Mouse (Mus musculus) limb, embryonic 14.5 days (tissue): Measurements from ENCODE around the gene Dnah2. TPM values are rescaled to one million over a fixed set of nuclear protein-coding genes. Genes with fewer than 3 reads are reported as not detected.

Experiments used
- ATAC-seq: fragments of 200-750 bp; cut with Nextera tagmentation; 2 replicates; pipeline ENCODE4 v1.8.0; 2017; ENCODE audit warnings: low read depth, moderate number of reproducible peaks, moderate TSS enrichment; ENCODE audit not compliant: low FRiP score
- DNase-seq: peaks from one replicate; pipeline ENCODE4 v3.0.0-alpha.2; 2015; ENCODE audit warnings: low spot score
- H3K27ac ChIP-seq: fragments of 300-500 bp; sonication (generic); replicated peaks from 2 replicates; pipeline ENCODE4 v1.5.1; 2014; ENCODE audit warnings: low read depth, mild to moderate bottlenecking, low read length, moderate library complexity, mixed read lengths
- H3K27me3 ChIP-seq: fragments of 300-500 bp; sonication (generic); 2 replicates; pipeline ENCODE4 v1.6.1; 2014; ENCODE audit warnings: low read length, mixed read lengths; ENCODE audit not compliant: control insufficient read depth, insufficient read depth
- H3K36me3 ChIP-seq: fragments of 300-500 bp; sonication (generic); 2 replicates; pipeline ENCODE4 v1.6.1; 2014; ENCODE audit warnings: mild to moderate bottlenecking, low read length, moderate library complexity, mixed read lengths; ENCODE audit not compliant: control insufficient read depth, insufficient read depth
- H3K4me1 ChIP-seq: fragments of 300-500 bp; sonication (generic); 2 replicates; pipeline ENCODE4 v1.6.1; 2014; ENCODE audit warnings: antibody characterized with exemption, low read length, mixed read lengths; ENCODE audit not compliant: control insufficient read depth, insufficient read depth
- H3K4me2 ChIP-seq: fragments of 300-500 bp; sonication (generic); replicated peaks from 2 replicates; pipeline ENCODE4 v1.6.1; 2014; ENCODE audit warnings: low read depth, mild to moderate bottlenecking, low read length, moderate library complexity; ENCODE audit not compliant: severe bottlenecking
- H3K4me3 ChIP-seq: fragments of 300-500 bp; sonication (generic); replicated peaks from 2 replicates; pipeline ENCODE4 v1.5.1; 2014; ENCODE audit warnings: low read length
- H3K9ac ChIP-seq: fragments of 300-500 bp; sonication (generic); 2 replicates; pipeline ENCODE4 v1.6.1; 2014; ENCODE audit warnings: mild to moderate bottlenecking, low read depth, low read length, moderate library complexity; ENCODE audit not compliant: severe bottlenecking
- H3K9me3 ChIP-seq: fragments of 300-500 bp; sonication (generic); 2 replicates; pipeline ENCODE4 v1.6.1; 2016; ENCODE audit warnings: low read length; ENCODE audit not compliant: control insufficient read depth
- POLR2A ChIP-seq: fragments of 200-500 bp; IDR thresholded peaks from 2 replicates; pipeline ENCODE4 v1.8.0; 2012; ENCODE audit warnings: inconsistent platforms, mild to moderate bottlenecking, moderate library complexity, borderline replicate concordance; ENCODE audit not compliant: insufficient read depth, insufficient read length; ENCODE audit errors: extremely low read depth
- WGBS: fragments of 180-500 bp; shearing (Covaris S2); extraction: QIAGEN DNeasy Blood & Tissue Kit; methylation state at CpG from one replicate; pipeline ENCODE4 v1.1.7; 2014; 5-methylcytosine and 5-hydroxymethylcytosine counted together
- microRNA-seq: library from miRNA; unstranded; fragments of <30 nt; microRNA quantifications from one replicate; pipeline ENCODE4, GENCODE M21; 2016
- polyA plus RNA-seq, 2 experiments: library from polyadenylated mRNA; depleted of rRNA in 1 of 2; stranded (reverse) in 1 of 2; unstranded in 1 of 2; fragments of >200 nt; fragmentation: Nextera tagmentation in 1 of 2; extraction: Ambion mirVana in 1 of 2; gene quantifications; 2 replicates each; pipeline versions ENCODE4 v1.2.1 to v1.2.3; 2012 to 2014

The Dnah2 gene
- polyA plus RNA-seq, 2 experiments, result 4.2 to 4.7 TPM

DNA sequence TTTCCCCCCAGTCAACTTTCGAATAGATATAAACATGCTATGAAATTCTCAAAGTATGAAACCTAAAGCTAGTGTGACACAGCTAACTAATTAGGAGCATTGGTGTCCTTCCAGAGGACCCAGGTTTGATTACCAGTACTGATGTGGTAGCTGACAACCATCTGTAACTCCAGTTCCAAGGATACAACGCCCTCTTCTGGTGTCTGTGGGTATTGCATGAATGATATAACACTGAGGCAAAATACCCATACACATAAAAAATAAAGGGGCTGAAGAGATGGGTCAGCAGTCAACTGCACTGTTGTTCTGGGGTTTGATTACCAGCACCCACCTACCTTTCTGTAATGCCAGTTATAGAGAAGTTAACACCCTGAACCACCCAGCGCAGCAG, 176.1 kb downstream of the Dnah2 start:
- no peak for TF ChIP-seq POLR2A

DNA sequence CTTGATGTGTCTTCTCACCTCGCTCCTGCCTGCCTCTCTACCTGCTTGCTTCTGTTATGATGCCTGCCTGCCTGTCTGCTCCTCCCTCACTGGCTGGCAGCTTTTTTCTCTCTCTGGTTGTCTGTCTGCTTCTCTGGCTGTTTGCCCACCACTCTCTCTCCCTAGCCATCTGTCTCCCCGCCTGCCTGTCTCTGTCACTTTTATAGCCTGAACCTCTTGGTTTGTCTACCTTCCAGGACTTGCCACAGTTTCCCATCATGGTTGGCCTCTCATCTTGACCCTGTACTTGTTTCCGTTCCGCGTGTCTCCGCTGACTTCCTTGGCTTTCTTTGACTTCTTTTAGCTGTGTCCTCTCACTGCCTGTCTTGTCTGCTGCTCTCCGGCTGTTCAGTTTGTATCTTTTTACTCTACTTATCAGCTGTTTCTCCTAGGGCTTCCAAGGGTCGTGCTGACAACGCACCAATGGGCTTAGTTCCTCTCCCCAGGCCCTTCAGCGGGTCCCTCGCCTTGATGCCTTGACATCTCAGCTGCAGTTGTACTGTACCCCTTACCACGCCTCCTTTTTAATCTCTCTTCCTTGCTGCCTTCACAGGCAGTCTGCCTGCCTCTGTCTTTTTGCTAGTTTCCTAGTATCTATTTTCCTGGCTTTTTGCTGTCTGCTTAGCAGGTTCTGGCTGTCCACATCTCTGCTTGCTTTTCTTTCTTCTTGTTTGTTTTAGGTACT, 176.7 kb downstream of the Dnah2 start:
- DNase-seq (no peak), ATAC-seq (no peak)
- Histone ChIP-seq H3K4me1 (peaks cover 21% of the 10 kb centered on the region), H3K4me3 (no peak overlapping the region), H3K4me2 (no peak overlapping the region), H3K27ac (0 out of 2 replicates have a peak overlapping the region, but pooled peaks have one; percentile 43), H3K9ac (no peak overlapping the region), H3K27me3 (no peaks in the 10 kb centered on the region), H3K9me3 (no peaks in the 10 kb centered on the region), H3K36me3 (peaks cover 26% of the 10 kb centered on the region)
- 61% methylated on average over 12 of the region's 12 CpGs for WGBS
- no peak for TF ChIP-seq POLR2A

More for the DNA sequence above, 176.1 kb downstream of the Dnah2 start:
- peaks cover 31% of the 10 kb centered on the region for H3K36me3 ChIP-seq
- ATAC-seq (no peak), DNase-seq (no peak)
- H3K9ac ChIP-seq, result no peak overlapping the region
- H3K27ac ChIP-seq, result 0 out of 2 replicates have a peak overlapping the region, but pooled peaks have one; percentile 38
- H3K4me3 ChIP-seq, result no peak overlapping the region
- 65% methylated on average over 3 of the region's 3 CpGs for WGBS
- H3K4me1 ChIP-seq, result peaks cover 21% of the 10 kb centered on the region
- H3K9me3 ChIP-seq, result no peaks in the 10 kb centered on the region
- no peaks in the 10 kb centered on the region for H3K27me3 ChIP-seq
- H3K4me2 ChIP-seq, result no peak overlapping the region

DNA sequence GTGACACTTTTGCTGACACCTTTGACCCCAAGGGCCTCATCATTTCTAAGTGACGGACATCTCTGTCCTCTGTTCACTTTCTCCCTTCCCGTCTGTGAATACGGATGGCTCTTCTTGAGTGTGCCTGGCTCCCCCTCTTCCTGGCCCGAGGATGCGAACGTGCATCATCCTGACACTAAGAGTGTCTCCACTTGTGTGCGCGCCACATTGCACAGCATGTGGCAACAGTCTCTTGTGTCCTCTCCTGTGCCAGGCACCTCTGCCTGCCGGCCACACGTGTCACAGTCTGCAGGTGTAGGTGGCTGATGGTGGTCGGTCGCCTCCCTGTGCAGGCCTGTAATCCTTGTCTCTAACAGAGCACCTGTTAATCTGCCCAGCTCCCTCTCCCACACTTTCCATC, 177.3 kb downstream of the Dnah2 start:
- no peaks in the 10 kb centered on the region for H3K27me3 ChIP-seq
- no peaks in the 10 kb centered on the region for H3K9me3 ChIP-seq
- H3K4me3 ChIP-seq, result no peak overlapping the region
- ATAC-seq (no peak), DNase-seq (no peak)
- WGBS, result 55% methylated on average over 12 of the region's 12 CpGs
- no peak overlapping the region for H3K4me2 ChIP-seq
- peaks cover 21% of the 10 kb centered on the region for H3K4me1 ChIP-seq
- no peak overlapping the region for H3K9ac ChIP-seq
- H3K36me3 ChIP-seq, result peaks cover 23% of the 10 kb centered on the region
- 0 out of 2 replicates have a peak overlapping the region, but pooled peaks have one; percentile 70 for H3K27ac ChIP-seq
- TF ChIP-seq POLR2A, result no peak

DNA sequence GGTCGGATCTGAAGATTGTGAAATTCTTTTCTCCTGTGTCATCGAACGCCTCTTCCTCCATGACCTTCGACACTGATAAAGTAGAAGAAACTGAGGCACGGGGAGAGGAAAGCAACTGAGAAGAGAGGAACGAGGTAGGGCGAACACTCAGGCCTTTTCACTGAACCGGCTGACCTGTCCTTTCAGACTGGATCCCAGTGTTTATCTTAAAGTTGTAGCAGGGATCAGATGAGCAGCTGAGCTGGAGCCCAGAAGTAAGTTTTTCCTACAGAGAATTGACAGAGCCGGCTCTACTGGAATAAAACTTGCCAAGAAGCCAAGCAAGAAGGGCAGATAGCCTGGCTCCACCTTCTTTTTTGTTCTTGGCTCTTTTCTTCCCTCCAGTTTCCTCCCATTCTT, 178.1 kb downstream of the Dnah2 start:
- H3K4me1 ChIP-seq, result peaks cover 25% of the 10 kb centered on the region
- ATAC-seq (no peak), DNase-seq (peak; percentile 6)
- H3K4me3 ChIP-seq, result 0 out of 2 replicates have a peak overlapping the region, but pooled peaks have one; percentile 2
- H3K9me3 ChIP-seq, result no peaks in the 10 kb centered on the region
- TF ChIP-seq POLR2A, result no peak
- 0 out of 2 replicates have a peak overlapping the region, but pooled peaks have one; percentile 21 for H3K9ac ChIP-seq
- 29% methylated on average over 9 of the region's 9 CpGs for WGBS
- peak overlapping the region; percentile 70 for H3K27ac ChIP-seq
- H3K36me3 ChIP-seq, result peaks cover 23% of the 10 kb centered on the region
- H3K27me3 ChIP-seq, result no peaks in the 10 kb centered on the region
- H3K4me2 ChIP-seq, result peak overlapping the region; percentile 30

Small RNA genes lying within 50 kb of the gene (microRNA-seq; reads per million reads assigned to microRNA genes)
- gene Gm27493, result not detected

Other genes with a start within 250 kb of the Dnah2 start
- 40.0 and 44.0 TPM in 2 replicates for gene Cntrob, start 225.3 kb downstream of the Dnah2 start, polyA plus RNA-seq (2012; rRNA removed)
- 14.6 and 15.7 TPM in 2 replicates for gene Cntrob, start 225.3 kb downstream of the Dnah2 start, polyA plus RNA-seq (2014; fragmentation: Nextera tagmentation; extraction: Ambion mirVana)
- 92.7 and 93.7 TPM in 2 replicates for gene Trappc1, start 225.1 kb downstream of the Dnah2 start, polyA plus RNA-seq (2012; rRNA removed)
- 138 and 144 TPM in 2 replicates for gene Trappc1, start 225.1 kb downstream of the Dnah2 start, polyA plus RNA-seq (2014; fragmentation: Nextera tagmentation; extraction: Ambion mirVana)
- 4.0 and 4.1 TPM in 2 replicates for gene Kcnab3, start 222.9 kb downstream of the Dnah2 start, polyA plus RNA-seq (2012; rRNA removed)
- gene Kcnab3, start 222.9 kb downstream of the Dnah2 start, polyA plus RNA-seq (2014; fragmentation: Nextera tagmentation; extraction: Ambion mirVana), result 2.0 and 2.2 TPM in 2 replicates
- gene Rnf227, start 208.6 kb downstream of the Dnah2 start, polyA plus RNA-seq (2012; rRNA removed), result 10.5 and 12.2 TPM in 2 replicates
- gene Rnf227, start 208.6 kb downstream of the Dnah2 start, polyA plus RNA-seq (2014; fragmentation: Nextera tagmentation; extraction: Ambion mirVana), result 13.6 and 17.8 TPM in 2 replicates
- 425 and 497 TPM in 2 replicates for gene Chd3, start 179.7 kb downstream of the Dnah2 start, polyA plus RNA-seq (2012; rRNA removed)
- gene Chd3, start 179.7 kb downstream of the Dnah2 start, polyA plus RNA-seq (2014; fragmentation: Nextera tagmentation; extraction: Ambion mirVana), result 97.8 and 113 TPM in 2 replicates
- 127 and 131 TPM in 2 replicates for gene Naa38, start 153.6 kb downstream of the Dnah2 start, polyA plus RNA-seq (2012; rRNA removed)
- gene Naa38, start 153.6 kb downstream of the Dnah2 start, polyA plus RNA-seq (2014; fragmentation: Nextera tagmentation; extraction: Ambion mirVana), result 161 and 171 TPM in 2 replicates
- gene Cyb5d1, start 153.5 kb downstream of the Dnah2 start, polyA plus RNA-seq (2012; rRNA removed), result 29.5 and 32.7 TPM in 2 replicates
- 22.3 and 27.3 TPM in 2 replicates for gene Cyb5d1, start 153.5 kb downstream of the Dnah2 start, polyA plus RNA-seq (2014; fragmentation: Nextera tagmentation; extraction: Ambion mirVana)
- gene Tmem88, start 150.9 kb downstream of the Dnah2 start, polyA plus RNA-seq (2012; rRNA removed), result 17.0 and 23.7 TPM in 2 replicates
- gene Tmem88, start 150.9 kb downstream of the Dnah2 start, polyA plus RNA-seq (2014; fragmentation: Nextera tagmentation; extraction: Ambion mirVana), result 18.7 and 18.9 TPM in 2 replicates
- gene Kdm6b, start 135.4 kb downstream of the Dnah2 start, polyA plus RNA-seq (2012; rRNA removed), result 23.7 and 27.5 TPM in 2 replicates
- gene Kdm6b, start 135.4 kb downstream of the Dnah2 start, polyA plus RNA-seq (2014; fragmentation: Nextera tagmentation; extraction: Ambion mirVana), result 31.4 and 36.4 TPM in 2 replicates
- gene Efnb3, start 11.1 kb upstream of the Dnah2 start, polyA plus RNA-seq (2012; rRNA removed), result 57.6 and 78.1 TPM in 2 replicates
- 12.7 and 14.6 TPM in 2 replicates for gene Efnb3, start 11.1 kb upstream of the Dnah2 start, polyA plus RNA-seq (2014; fragmentation: Nextera tagmentation; extraction: Ambion mirVana)
- gene Wrap53, start 31.1 kb upstream of the Dnah2 start, polyA plus RNA-seq (2012; rRNA removed), result 19.0 and 25.1 TPM in 2 replicates
- 20.6 and 20.8 TPM in 2 replicates for gene Wrap53, start 31.1 kb upstream of the Dnah2 start, polyA plus RNA-seq (2014; fragmentation: Nextera tagmentation; extraction: Ambion mirVana)
- 173 and 200 TPM in 2 replicates for gene Trp53, start 31.2 kb upstream of the Dnah2 start, polyA plus RNA-seq (2012; rRNA removed)
- gene Trp53, start 31.2 kb upstream of the Dnah2 start, polyA plus RNA-seq (2014; fragmentation: Nextera tagmentation; extraction: Ambion mirVana), result 138 and 155 TPM in 2 replicates
- 17.9 and 20.6 TPM in 2 replicates for gene Atp1b2, start 56.8 kb upstream of the Dnah2 start, polyA plus RNA-seq (2012; rRNA removed)
- gene Atp1b2, start 56.8 kb upstream of the Dnah2 start, polyA plus RNA-seq (2014; fragmentation: Nextera tagmentation; extraction: Ambion mirVana), result 9.1 and 10.4 TPM in 2 replicates
- gene Shbg, start 68.8 kb upstream of the Dnah2 start, polyA plus RNA-seq (2012; rRNA removed), result 0.05 TPM in 1 of 2 replicates, not detected in the other
- not detected in 2 replicates for gene Shbg, start 68.8 kb upstream of the Dnah2 start, polyA plus RNA-seq (2014; fragmentation: Nextera tagmentation; extraction: Ambion mirVana)
- 14.2 and 21.1 TPM in 2 replicates for gene Sat2, start 72.9 kb upstream of the Dnah2 start, polyA plus RNA-seq (2012; rRNA removed)
- gene Sat2, start 72.9 kb upstream of the Dnah2 start, polyA plus RNA-seq (2014; fragmentation: Nextera tagmentation; extraction: Ambion mirVana), result 16.5 and 20.1 TPM in 2 replicates
- 122 and 125 TPM in 2 replicates for gene Fxr2, start 83.9 kb upstream of the Dnah2 start, polyA plus RNA-seq (2012; rRNA removed)
- 28.9 and 33.8 TPM in 2 replicates for gene Fxr2, start 83.9 kb upstream of the Dnah2 start, polyA plus RNA-seq (2014; fragmentation: Nextera tagmentation; extraction: Ambion mirVana)
- gene Sox15, start 106.2 kb upstream of the Dnah2 start, polyA plus RNA-seq (2012; rRNA removed), result 1.5 and 2.1 TPM in 2 replicates
- 1.0 and 3.0 TPM in 2 replicates for gene Sox15, start 106.2 kb upstream of the Dnah2 start, polyA plus RNA-seq (2014; fragmentation: Nextera tagmentation; extraction: Ambion mirVana)
- 117 and 155 TPM in 2 replicates for gene Mpdu1, start 113.5 kb upstream of the Dnah2 start, polyA plus RNA-seq (2012; rRNA removed)
- 28.9 and 30.8 TPM in 2 replicates for gene Mpdu1, start 113.5 kb upstream of the Dnah2 start, polyA plus RNA-seq (2014; fragmentation: Nextera tagmentation; extraction: Ambion mirVana)
- 16.6 and 24.3 TPM in 2 replicates for gene Cd68, start 117.0 kb upstream of the Dnah2 start, polyA plus RNA-seq (2012; rRNA removed)
- 20.5 and 24.7 TPM in 2 replicates for gene Cd68, start 117.0 kb upstream of the Dnah2 start, polyA plus RNA-seq (2014; fragmentation: Nextera tagmentation; extraction: Ambion mirVana)
- gene Eif4a1, start 123.3 kb upstream of the Dnah2 start, polyA plus RNA-seq (2012; rRNA removed), result 887 and 919 TPM in 2 replicates
- 547 and 561 TPM in 2 replicates for gene Eif4a1, start 123.3 kb upstream of the Dnah2 start, polyA plus RNA-seq (2014; fragmentation: Nextera tagmentation; extraction: Ambion mirVana)
- 172 and 297 TPM in 2 replicates for gene Senp3, start 133.0 kb upstream of the Dnah2 start, polyA plus RNA-seq (2012; rRNA removed)
- 95.4 and 99.0 TPM in 2 replicates for gene Senp3, start 133.0 kb upstream of the Dnah2 start, polyA plus RNA-seq (2014; fragmentation: Nextera tagmentation; extraction: Ambion mirVana)
- gene Tnfsf13, start 136.7 kb upstream of the Dnah2 start, polyA plus RNA-seq (2012; rRNA removed), result 4.4 and 5.2 TPM in 2 replicates
- 0.77 and 0.98 TPM in 2 replicates for gene Tnfsf13, start 136.7 kb upstream of the Dnah2 start, polyA plus RNA-seq (2014; fragmentation: Nextera tagmentation; extraction: Ambion mirVana)
- 22.9 and 31.6 TPM in 2 replicates for gene Tnfsf12, start 146.7 kb upstream of the Dnah2 start, polyA plus RNA-seq (2012; rRNA removed)
- 13.7 and 15.2 TPM in 2 replicates for gene Tnfsf12, start 146.7 kb upstream of the Dnah2 start, polyA plus RNA-seq (2014; fragmentation: Nextera tagmentation; extraction: Ambion mirVana)
- 3.8 and 6.9 TPM in 2 replicates for gene Tnfsfm13, start 147.0 kb upstream of the Dnah2 start, polyA plus RNA-seq (2012; rRNA removed)
- gene Tnfsfm13, start 147.0 kb upstream of the Dnah2 start, polyA plus RNA-seq (2014; fragmentation: Nextera tagmentation; extraction: Ambion mirVana), result 5.9 and 6.6 TPM in 2 replicates
- gene Polr2a, start 209.5 kb upstream of the Dnah2 start, polyA plus RNA-seq (2012; rRNA removed), result 76.6 and 100 TPM in 2 replicates
- gene Polr2a, start 209.5 kb upstream of the Dnah2 start, polyA plus RNA-seq (2014; fragmentation: Nextera tagmentation; extraction: Ambion mirVana), result 40.7 and 45.3 TPM in 2 replicates
- gene Slc35g3, start 212.9 kb upstream of the Dnah2 start, polyA plus RNA-seq (2012; rRNA removed), result 0.14 and 0.23 TPM in 2 replicates
- 0.21 TPM in 1 of 2 replicates, not detected in the other for gene Slc35g3, start 212.9 kb upstream of the Dnah2 start, polyA plus RNA-seq (2014; fragmentation: Nextera tagmentation; extraction: Ambion mirVana)
- 12.8 and 14.3 TPM in 2 replicates for gene Zbtb4, start 216.8 kb upstream of the Dnah2 start, polyA plus RNA-seq (2012; rRNA removed)
- gene Zbtb4, start 216.8 kb upstream of the Dnah2 start, polyA plus RNA-seq (2014; fragmentation: Nextera tagmentation; extraction: Ambion mirVana), result 4.1 and 5.0 TPM in 2 replicates
- gene Chrnb1, start 246.8 kb upstream of the Dnah2 start, polyA plus RNA-seq (2012; rRNA removed), result 69.4 and 81.0 TPM in 2 replicates
- gene Chrnb1, start 246.8 kb upstream of the Dnah2 start, polyA plus RNA-seq (2014; fragmentation: Nextera tagmentation; extraction: Ambion mirVana), result 14.1 and 19.0 TPM in 2 replicates